Mouse (Mus musculus): ENCODE results near the gene Srsf3. TPM values are rescaled to one million over a fixed set of nuclear protein-coding genes. Genes with fewer than 3 reads are reported as not detected.

Gene Srsf3
- polyA plus RNA-seq, 1 experiment from 2014 or later = 865 TPM

DNA sequence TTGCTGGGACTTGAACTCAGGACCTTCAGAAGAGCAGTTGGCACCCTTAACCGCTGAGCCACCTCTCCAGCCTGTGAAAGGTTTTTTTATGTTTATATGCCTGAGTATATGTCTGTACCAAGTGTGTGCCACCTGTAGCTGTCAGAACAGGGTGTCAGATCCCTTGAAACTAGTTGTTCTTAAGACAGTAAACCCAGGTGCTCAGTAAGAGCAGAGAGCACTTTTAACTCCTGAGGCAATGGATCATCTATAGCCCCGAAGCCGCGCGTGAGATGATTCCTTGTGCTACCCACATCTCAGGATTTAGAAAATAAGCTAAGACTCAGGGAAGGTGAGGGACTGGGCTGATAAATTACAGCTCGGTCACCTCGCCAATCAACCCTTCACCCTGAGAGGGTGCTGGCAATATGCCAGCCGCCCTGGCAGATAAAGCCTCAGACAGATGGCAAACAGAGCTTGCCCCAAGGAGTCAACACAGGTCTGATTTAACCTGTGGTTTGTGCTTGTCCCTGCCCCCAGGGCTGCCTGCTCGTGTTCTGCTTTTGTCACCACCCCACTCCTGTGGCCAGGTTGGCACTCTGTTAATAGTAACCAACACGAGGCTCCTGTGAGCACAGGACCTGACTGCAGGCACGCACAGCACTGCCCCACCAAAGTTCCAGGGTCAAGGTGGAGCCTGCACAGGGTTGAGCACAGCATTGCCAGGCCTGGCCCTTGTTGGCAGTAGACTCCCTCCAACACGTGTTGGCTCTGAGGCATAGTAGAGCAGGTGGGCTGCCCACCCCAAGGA lies 13.5 kb downstream of the Srsf3 start:
- DNase-seq (ENCODE audit: low spot score) (peak; percentile 70), ATAC-seq (replicated peaks; ENCODE audit: low FRiP score) (no peak)
- Histone ChIP-seq H3K4me2 (ENCODE audit: low read depth, low read length, severe bottlenecking) (no peak overlapping the region), H3K9me3 (ENCODE audit: control insufficient read depth, low read length) (no peaks in the 10 kb centered on the region), H3K4me1 (replicated peaks; ENCODE audit: control insufficient read depth, insufficient read depth, low read length) (no peaks in the 10 kb centered on the region), H3K27me3 (ENCODE audit: control insufficient read depth, insufficient read depth, low read length) (no peaks in the 10 kb centered on the region), H3K4me3 (ENCODE audit: low read depth, low read length) (no peak overlapping the region), H3K27ac (ENCODE audit: low read depth, low read length) (no peak overlapping the region), H3K9ac (ENCODE audit: low read length) (no peak overlapping the region), H3K36me3 (ENCODE audit: control insufficient read depth, insufficient read depth, low read length) (peaks cover 29% of the 10 kb centered on the region)
- WGBS = 81% methylated on average over 12 of the region's 12 CpGs

DNA sequence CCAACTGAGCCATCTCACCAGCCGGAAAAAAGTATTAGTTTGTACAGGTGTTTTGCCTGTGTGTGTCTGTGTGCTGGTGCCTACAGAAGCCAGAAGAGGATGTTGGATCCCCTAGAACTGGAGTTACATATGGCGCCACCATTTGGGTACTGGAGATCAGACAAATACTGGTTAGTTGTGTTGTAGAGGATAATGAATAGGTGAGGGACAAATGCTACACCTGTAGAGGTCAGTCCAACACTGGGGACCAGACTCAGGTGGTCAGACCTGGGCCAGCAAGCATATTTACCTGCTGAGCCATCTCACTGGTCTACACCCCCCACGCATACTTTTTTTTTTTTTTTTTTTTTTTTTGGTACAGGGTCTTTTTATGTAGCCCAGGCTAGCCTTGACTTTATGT lies 14.4 kb downstream of the Srsf3 start:
- no peak for ATAC-seq (replicated peaks; ENCODE audit: low FRiP score)
- Histone ChIP-seq H3K36me3 (ENCODE audit: control insufficient read depth, insufficient read depth, low read length) (peaks cover 29% of the 10 kb centered on the region), H3K4me1 (replicated peaks; ENCODE audit: control insufficient read depth, insufficient read depth, low read length) (no peaks in the 10 kb centered on the region)

GRCm38 (mm10) chr17:29047697-29048514 lies 15.5 kb downstream of the Srsf3 start:
- no peak for ATAC-seq (replicated peaks; ENCODE audit: low FRiP score)

More for the DNA sequence above, 14.4 kb downstream of the Srsf3 start:
- Histone ChIP-seq H3K27me3 (ENCODE audit: control insufficient read depth, insufficient read depth, low read length) (no peaks in the 10 kb centered on the region), H3K9ac (ENCODE audit: low read length) (no peak overlapping the region), H3K4me2 (ENCODE audit: low read depth, low read length, severe bottlenecking) (no peak overlapping the region), H3K27ac (ENCODE audit: low read depth, low read length) (no peak overlapping the region), H3K9me3 (ENCODE audit: control insufficient read depth, low read length) (no peaks in the 10 kb centered on the region), H3K4me3 (ENCODE audit: low read depth, low read length) (no peak overlapping the region)
- peak; percentile 51 for DNase-seq (ENCODE audit: low spot score)
- 93% methylated on average over 3 of the region's 3 CpGs for WGBS

DNA sequence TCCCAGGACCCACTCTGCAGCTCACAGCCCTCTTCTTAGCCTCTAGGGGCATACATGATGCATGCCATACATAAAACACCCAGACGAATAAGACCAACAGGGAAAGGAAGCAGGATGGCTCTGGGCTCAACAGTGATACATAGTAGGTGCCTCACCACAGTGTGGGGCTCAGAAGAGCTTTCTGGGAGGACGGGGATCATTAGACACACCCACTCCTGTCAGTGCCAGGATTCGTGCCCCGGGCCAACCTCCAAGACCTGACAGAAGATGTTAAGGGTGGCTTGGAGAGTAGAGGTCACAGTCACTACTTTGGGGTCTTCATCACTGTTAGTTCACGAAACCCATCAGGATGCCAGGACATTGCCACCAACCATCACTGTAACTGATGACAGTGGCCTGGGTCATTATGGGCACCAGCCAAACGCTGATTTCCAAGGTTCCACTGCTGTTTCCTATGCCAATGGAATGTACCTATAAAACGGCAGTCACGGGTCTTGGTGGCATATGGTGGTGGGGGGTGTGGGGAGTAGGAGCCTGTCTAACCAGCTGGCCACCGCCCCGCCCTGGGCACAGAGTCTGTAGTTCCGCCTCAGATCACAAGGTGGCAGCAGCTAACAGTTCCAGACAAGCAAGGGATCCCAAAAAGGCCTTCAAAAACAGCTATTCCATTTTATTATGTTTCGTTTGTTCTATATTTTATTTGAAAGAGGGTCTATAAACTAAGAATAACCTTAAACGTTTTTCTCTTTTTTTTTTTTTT lies 16.5 kb downstream of the Srsf3 start:
- no peak overlapping the region for H3K27ac ChIP-seq (ENCODE audit: low read depth, low read length)
- ATAC-seq (replicated peaks; ENCODE audit: low FRiP score) = no peak; the same call in 1 of the 2 replicates
- H3K9ac ChIP-seq (ENCODE audit: low read length) = no peak overlapping the region
- 25% methylated on average over 13 of the region's 13 CpGs for WGBS
- H3K36me3 ChIP-seq (ENCODE audit: control insufficient read depth, insufficient read depth, low read length) = peaks cover 19% of the 10 kb centered on the region; the same call in 1 of the 2 replicates
- no peaks in the 10 kb centered on the region for H3K4me1 ChIP-seq (replicated peaks; ENCODE audit: control insufficient read depth, insufficient read depth, low read length)
- H3K4me3 ChIP-seq (ENCODE audit: low read depth, low read length) = no peak overlapping the region
- no peaks in the 10 kb centered on the region for H3K9me3 ChIP-seq (ENCODE audit: control insufficient read depth, low read length)
- DNase-seq (ENCODE audit: low spot score) = peak; percentile 90
- H3K4me2 ChIP-seq (ENCODE audit: low read depth, low read length, severe bottlenecking) = no peak overlapping the region
- H3K27me3 ChIP-seq (ENCODE audit: control insufficient read depth, insufficient read depth, low read length) = no peaks in the 10 kb centered on the region

More at GRCm38 (mm10) chr17:29047697-29048514, 15.5 kb downstream of the Srsf3 start:
- H3K9ac ChIP-seq (ENCODE audit: low read length) = no peak overlapping the region
- no peaks in the 10 kb centered on the region for H3K27me3 ChIP-seq (ENCODE audit: control insufficient read depth, insufficient read depth, low read length)
- WGBS = 57% methylated on average over 3 of the region's 3 CpGs
- no peak overlapping the region for H3K27ac ChIP-seq (ENCODE audit: low read depth, low read length)
- H3K4me3 ChIP-seq (ENCODE audit: low read depth, low read length) = no peak overlapping the region
- H3K4me2 ChIP-seq (ENCODE audit: low read depth, low read length, severe bottlenecking) = no peak overlapping the region
- H3K9me3 ChIP-seq (ENCODE audit: control insufficient read depth, low read length) = no peaks in the 10 kb centered on the region
- no peaks in the 10 kb centered on the region for H3K4me1 ChIP-seq (replicated peaks; ENCODE audit: control insufficient read depth, insufficient read depth, low read length)
- peak; percentile 42 for DNase-seq (ENCODE audit: low spot score)
- peaks cover 25% of the 10 kb centered on the region for H3K36me3 ChIP-seq (ENCODE audit: control insufficient read depth, insufficient read depth, low read length)

DNA sequence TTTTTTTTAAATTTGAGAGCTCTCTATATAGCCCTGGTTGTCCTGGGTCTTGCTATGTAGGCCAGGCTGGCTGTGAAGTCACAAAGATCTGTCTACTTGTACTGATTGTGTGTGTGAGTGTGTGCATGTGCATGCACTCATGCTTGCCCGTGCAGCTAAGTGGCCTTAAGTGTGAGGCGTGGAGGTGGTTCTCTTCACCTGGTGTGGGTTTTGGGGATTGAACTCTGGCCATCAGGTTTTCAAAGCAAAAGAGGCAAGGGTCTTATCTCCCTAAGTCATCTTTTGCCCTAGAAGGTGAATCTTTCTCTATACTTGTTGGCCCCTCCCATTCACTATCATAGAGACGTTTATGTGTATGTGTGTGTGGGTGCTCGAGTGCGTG lies 17.1 kb downstream of the Srsf3 start:
- H3K4me2 ChIP-seq (ENCODE audit: low read depth, low read length, severe bottlenecking) = no peak overlapping the region
- no peaks in the 10 kb centered on the region for H3K4me1 ChIP-seq (replicated peaks; ENCODE audit: control insufficient read depth, insufficient read depth, low read length)
- no peaks in the 10 kb centered on the region for H3K9me3 ChIP-seq (ENCODE audit: control insufficient read depth, low read length)
- H3K36me3 ChIP-seq (ENCODE audit: control insufficient read depth, insufficient read depth, low read length) = peaks cover 15% of the 10 kb centered on the region; the same call in 1 of the 2 replicates
- H3K4me3 ChIP-seq (ENCODE audit: low read depth, low read length) = no peak overlapping the region
- no peaks in the 10 kb centered on the region for H3K27me3 ChIP-seq (ENCODE audit: control insufficient read depth, insufficient read depth, low read length)
- no peak overlapping the region for H3K27ac ChIP-seq (ENCODE audit: low read depth, low read length)
- DNase-seq (ENCODE audit: low spot score) (peak; percentile 50), ATAC-seq (replicated peaks; ENCODE audit: low FRiP score) (no peak)
- H3K9ac ChIP-seq (ENCODE audit: low read length) = no peak overlapping the region
- WGBS = 83% methylated on average over 5 of the region's 5 CpGs

- Histone ChIP-seq H3K9ac (ENCODE audit: low read length) (no peak overlapping the region), H3K4me2 (ENCODE audit: low read depth, low read length, severe bottlenecking) (no peak overlapping the region), H3K4me3 (ENCODE audit: low read depth, low read length) (no peak overlapping the region), H3K9me3 (ENCODE audit: control insufficient read depth, low read length) (no peaks in the 10 kb centered on the region), H3K27ac (ENCODE audit: low read depth, low read length) (no peak overlapping the region), H3K36me3 (ENCODE audit: control insufficient read depth, insufficient read depth, low read length) (peaks cover 15% of the 10 kb centered on the region; the same call in 1 of the 2 replicates), H3K4me1 (replicated peaks; ENCODE audit: control insufficient read depth, insufficient read depth, low read length) (no peaks in the 10 kb centered on the region), H3K27me3 (ENCODE audit: control insufficient read depth, insufficient read depth, low read length) (no peaks in the 10 kb centered on the region)
- 86% methylated on average over 7 of the region's 7 CpGs for WGBS
- no peak for ATAC-seq (replicated peaks; ENCODE audit: low FRiP score)
- no peak for DNase-seq (ENCODE audit: low spot score)
These were observed 17.5 kb downstream of the Srsf3 start for GRCm38 (mm10) chr17:29049923-29050322.

DNA sequence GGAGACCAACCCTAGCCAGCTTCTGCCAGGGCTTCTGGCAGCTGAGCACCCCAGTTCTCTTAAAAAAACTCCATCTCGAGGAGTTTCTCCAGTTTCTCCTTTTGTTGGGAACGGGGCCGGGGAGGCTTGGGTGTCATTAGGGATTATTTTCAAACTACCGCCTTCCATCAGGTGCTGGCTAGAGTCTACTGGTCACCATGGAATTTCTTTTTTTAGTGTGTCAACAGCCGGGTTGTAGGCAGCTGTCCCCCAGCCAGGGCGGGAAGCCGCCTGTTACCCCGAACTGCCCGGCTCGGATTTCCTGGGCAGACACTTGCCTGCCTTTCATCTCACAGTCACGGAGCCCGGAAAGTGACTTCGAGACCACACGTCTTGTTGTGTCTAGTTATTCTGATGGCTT lies 18.4 kb downstream of the Srsf3 start:
- Histone ChIP-seq H3K9ac (ENCODE audit: low read length) (no peak overlapping the region), H3K36me3 (ENCODE audit: control insufficient read depth, insufficient read depth, low read length) (peaks cover 12% of the 10 kb centered on the region; the same call in 1 of the 2 replicates), H3K27ac (ENCODE audit: low read depth, low read length) (no peak overlapping the region), H3K4me3 (ENCODE audit: low read depth, low read length) (no peak overlapping the region), H3K4me2 (ENCODE audit: low read depth, low read length, severe bottlenecking) (no peak overlapping the region), H3K27me3 (ENCODE audit: control insufficient read depth, insufficient read depth, low read length) (no peaks in the 10 kb centered on the region), H3K4me1 (replicated peaks; ENCODE audit: control insufficient read depth, insufficient read depth, low read length) (no peaks in the 10 kb centered on the region), H3K9me3 (ENCODE audit: control insufficient read depth, low read length) (no peaks in the 10 kb centered on the region)
- 71% methylated on average over 14 of the region's 14 CpGs for WGBS
- ATAC-seq (replicated peaks; ENCODE audit: low FRiP score) (no peak), DNase-seq (ENCODE audit: low spot score) (peak; percentile 51)

- H3K4me3 ChIP-seq (ENCODE audit: low read depth, low read length) = no peak overlapping the region
- H3K27me3 ChIP-seq (ENCODE audit: control insufficient read depth, insufficient read depth, low read length) = no peaks in the 10 kb centered on the region
- no peak overlapping the region for H3K4me2 ChIP-seq (ENCODE audit: low read depth, low read length, severe bottlenecking)
- ATAC-seq (replicated peaks; ENCODE audit: low FRiP score) = no peak
- no peaks in the 10 kb centered on the region for H3K36me3 ChIP-seq (ENCODE audit: control insufficient read depth, insufficient read depth, low read length)
- H3K9ac ChIP-seq (ENCODE audit: low read length) = no peak overlapping the region
- WGBS = 91% methylated on average over 6 of the region's 6 CpGs
- no peak for DNase-seq (ENCODE audit: low spot score)
- no peaks in the 10 kb centered on the region for H3K9me3 ChIP-seq (ENCODE audit: control insufficient read depth, low read length)
- H3K27ac ChIP-seq (ENCODE audit: low read depth, low read length) = no peak overlapping the region
- peaks cover 10% of the 10 kb centered on the region for H3K4me1 ChIP-seq (replicated peaks; ENCODE audit: control insufficient read depth, insufficient read depth, low read length)
These were observed 20.6 kb downstream of the Srsf3 start for GRCm38 (mm10) chr17:29053067-29053466.
